Mouse (Mus musculus): ENCODE measurements at regions not wholly inside any gene's neighbourhood (a gene's known extent, or its start where the extent isn't known, plus 50 kb on each side); places are given as distances from the start of the nearest gene placed in this dataset.

DNA sequence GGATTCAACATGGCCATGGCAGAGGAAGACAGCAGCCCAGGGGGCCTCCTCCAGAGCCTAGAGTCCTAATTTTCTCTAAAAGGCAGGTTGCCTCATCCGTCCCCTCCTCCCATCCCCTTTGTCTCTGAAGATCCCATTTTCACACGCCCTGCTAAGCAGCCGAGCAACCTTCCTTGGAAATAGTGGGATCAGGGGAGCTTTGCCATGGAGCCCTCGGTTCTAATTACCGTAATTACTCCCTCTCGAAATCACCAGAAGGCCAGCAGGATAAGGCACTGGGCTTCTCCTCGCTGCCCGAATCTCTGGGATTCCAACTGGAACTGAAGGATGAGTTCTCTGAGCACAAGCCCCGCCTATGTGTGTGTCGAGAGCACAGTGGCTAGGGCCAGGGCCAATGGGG, 63.5 kb upstream of the Irx3 start:
- TF ChIP-seq CTCF (IDR thresholded peaks at IDR 0.05; ENCODE audit: extremely low read depth, insufficient read depth, low read length) (no peak), POLR2A (IDR thresholded peaks at IDR 0.05; ENCODE audit: extremely low read depth, insufficient read depth, low read length) (no peak)
